Mouse (Mus musculus): ENCODE measurements at regions not wholly inside any gene's neighbourhood (a gene's known extent, or its start where the extent isn't known, plus 50 kb on each side); places are given as distances from the start of the nearest gene placed in this dataset.

GRCm38 (mm10) chr2:12001938-12002899, 224.5 kb downstream of the Ankrd16 start:
- H3K4me1 ChIP-seq, result peaks cover 22% of the 10 kb centered on the region
- no peak overlapping the region for H3K4me3 ChIP-seq (replicated peaks)
- WGBS, result 31% methylated on average over 24 of the region's 24 CpGs
- H3K9ac ChIP-seq, result no peak overlapping the region
- no peaks in the 10 kb centered on the region for H3K27me3 ChIP-seq
- H3K36me3 ChIP-seq, result no peaks in the 10 kb centered on the region
- no peak; the same call in 1 of the 2 replicates for ATAC-seq (replicated peaks; ENCODE audit: low FRiP score)
- no peak overlapping the region for H3K27ac ChIP-seq
- H3K4me2 ChIP-seq, result no peak overlapping the region
- H3K9me3 ChIP-seq (replicated peaks), result no peaks in the 10 kb centered on the region

- ATAC-seq (replicated peaks; ENCODE audit: low FRiP score), result peak; percentile 78
- WGBS, result 6% methylated on average over 4 of the region's 4 CpGs
- no peak overlapping the region for H3K4me3 ChIP-seq (replicated peaks)
Observed at GRCm38 (mm10) chr2:12004330-12004729, 226.7 kb downstream of the Ankrd16 start.

GRCm38 (mm10) chr2:12007201-12007600, 229.5 kb downstream of the Ankrd16 start:
- H3K9me3 ChIP-seq (replicated peaks), result no peaks in the 10 kb centered on the region
- H3K9ac ChIP-seq, result no peak overlapping the region
- no peaks in the 10 kb centered on the region for H3K27me3 ChIP-seq
- 95% methylated on average over 4 of the region's 4 CpGs for WGBS
- H3K4me3 ChIP-seq (replicated peaks), result no peak overlapping the region
- H3K36me3 ChIP-seq, result no peaks in the 10 kb centered on the region
- ATAC-seq (replicated peaks; ENCODE audit: low FRiP score), result no peak
- H3K4me1 ChIP-seq, result peaks cover 25% of the 10 kb centered on the region
- H3K27ac ChIP-seq, result no peak overlapping the region
- no peak overlapping the region for H3K4me2 ChIP-seq

More at GRCm38 (mm10) chr2:12004330-12004729, 226.7 kb downstream of the Ankrd16 start:
- Histone ChIP-seq H3K4me1 (peaks cover 22% of the 10 kb centered on the region), H3K9me3 (replicated peaks) (no peaks in the 10 kb centered on the region), H3K36me3 (no peaks in the 10 kb centered on the region), H3K27ac (peak overlapping the region; percentile 71), H3K27me3 (no peaks in the 10 kb centered on the region), H3K9ac (no peak overlapping the region), H3K4me2 (no peak overlapping the region)

- no peak overlapping the region for H3K9ac ChIP-seq
- no peaks in the 10 kb centered on the region for H3K27me3 ChIP-seq
- H3K4me3 ChIP-seq (replicated peaks), result no peak overlapping the region
- H3K27ac ChIP-seq, result no peak overlapping the region
- H3K9me3 ChIP-seq (replicated peaks), result no peaks in the 10 kb centered on the region
- peaks cover 5% of the 10 kb centered on the region; the same call in 1 of the 2 replicates for H3K4me1 ChIP-seq
- 64% methylated on average over 3 of the region's 3 CpGs for WGBS
- H3K4me2 ChIP-seq, result no peak overlapping the region
- H3K36me3 ChIP-seq, result no peaks in the 10 kb centered on the region
- ATAC-seq (replicated peaks; ENCODE audit: low FRiP score), result no peak
Observed at GRCm38 (mm10) chr2:12011441-12011840, 233.8 kb downstream of the Ankrd16 start.

GRCm38 (mm10) chr2:12019607-12020006, 241.9 kb downstream of the Ankrd16 start:
- peak overlapping the region; percentile 90 for H3K27ac ChIP-seq
- 5% methylated on average over 1 of the region's 1 CpGs for WGBS

GRCm38 (mm10) chr2:12023402-12024111, 245.9 kb downstream of the Ankrd16 start:
- Histone ChIP-seq H3K4me3 (replicated peaks) (no peak overlapping the region), H3K9me3 (replicated peaks) (no peaks in the 10 kb centered on the region), H3K27me3 (no peaks in the 10 kb centered on the region), H3K27ac (peak overlapping the region; percentile 94), H3K9ac (no peak overlapping the region), H3K4me1 (peaks cover 53% of the 10 kb centered on the region), H3K4me2 (peak overlapping the region; percentile 29), H3K36me3 (no peaks in the 10 kb centered on the region)
- 4% methylated on average over 10 of the region's 10 CpGs for WGBS
- ATAC-seq (replicated peaks; ENCODE audit: low FRiP score), result peak; percentile 88

More at GRCm38 (mm10) chr2:12019607-12020006, 241.9 kb downstream of the Ankrd16 start:
- Histone ChIP-seq H3K4me1 (peaks cover 49% of the 10 kb centered on the region), H3K36me3 (no peaks in the 10 kb centered on the region), H3K4me3 (replicated peaks) (no peak overlapping the region), H3K27me3 (no peaks in the 10 kb centered on the region), H3K9ac (no peak overlapping the region), H3K9me3 (replicated peaks) (no peaks in the 10 kb centered on the region), H3K4me2 (no peak overlapping the region)
- ATAC-seq (replicated peaks; ENCODE audit: low FRiP score), result peak; percentile 80

GRCm38 (mm10) chr2:12026220-12026619, 248.5 kb downstream of the Ankrd16 start:
- H3K36me3 ChIP-seq, result no peaks in the 10 kb centered on the region
- ATAC-seq (replicated peaks; ENCODE audit: low FRiP score), result no peak

GRCm38 (mm10) chr2:12033518-12034322, 256.0 kb downstream of the Ankrd16 start:
- no peaks in the 10 kb centered on the region for H3K9me3 ChIP-seq (replicated peaks)
- ATAC-seq (replicated peaks; ENCODE audit: low FRiP score), result peak; percentile 93

More at GRCm38 (mm10) chr2:12026220-12026619, 248.5 kb downstream of the Ankrd16 start:
- no peaks in the 10 kb centered on the region for H3K9me3 ChIP-seq (replicated peaks)
- 59% methylated on average over 1 of the region's 1 CpGs for WGBS
- no peaks in the 10 kb centered on the region for H3K27me3 ChIP-seq
- no peak overlapping the region for H3K27ac ChIP-seq
- no peak overlapping the region for H3K4me2 ChIP-seq
- H3K4me1 ChIP-seq, result peaks cover 29% of the 10 kb centered on the region
- no peak overlapping the region for H3K4me3 ChIP-seq (replicated peaks)
- H3K9ac ChIP-seq, result no peak overlapping the region

GRCm38 (mm10) chr2:12034323-12034585, 256.6 kb downstream of the Ankrd16 start:
- H3K27me3 ChIP-seq, result no peaks in the 10 kb centered on the region
- no peak overlapping the region for H3K9ac ChIP-seq
- no peaks in the 10 kb centered on the region for H3K36me3 ChIP-seq
- no peak for ATAC-seq (replicated peaks; ENCODE audit: low FRiP score)
- WGBS, result 83% methylated on average over 8 of the region's 8 CpGs
- H3K27ac ChIP-seq, result peak overlapping the region; percentile 84
- no peak overlapping the region for H3K4me3 ChIP-seq (replicated peaks)
- H3K9me3 ChIP-seq (replicated peaks), result no peaks in the 10 kb centered on the region
- peaks cover 6% of the 10 kb centered on the region; the same call in 1 of the 2 replicates for H3K4me1 ChIP-seq
- H3K4me2 ChIP-seq, result no peak overlapping the region

More at GRCm38 (mm10) chr2:12033518-12034322, 256.0 kb downstream of the Ankrd16 start:
- Histone ChIP-seq H3K4me1 (peaks cover 6% of the 10 kb centered on the region; the same call in 1 of the 2 replicates), H3K4me3 (replicated peaks) (no peak overlapping the region), H3K4me2 (0 out of 2 replicates have a peak overlapping the region, but pooled peaks have one; percentile 1), H3K36me3 (no peaks in the 10 kb centered on the region), H3K27me3 (no peaks in the 10 kb centered on the region), H3K9ac (no peak overlapping the region), H3K27ac (peak overlapping the region; percentile 84)
- 52% methylated on average over 11 of the region's 11 CpGs for WGBS

GRCm38 (mm10) chr2:12049386-12049785, 252.3 kb downstream of the Itga8 start:
- Histone ChIP-seq H3K4me2 (no peak overlapping the region), H3K9ac (no peak overlapping the region), H3K36me3 (no peaks in the 10 kb centered on the region), H3K27me3 (no peaks in the 10 kb centered on the region), H3K4me1 (peaks cover 12% of the 10 kb centered on the region), H3K27ac (no peak overlapping the region), H3K4me3 (replicated peaks) (no peak overlapping the region), H3K9me3 (replicated peaks) (0 out of 2 replicates have a peak, but pooled peaks cover 3% of the 10 kb centered on the region)
- WGBS, result 78% methylated on average over 7 of the region's 7 CpGs
- no peak for ATAC-seq (replicated peaks; ENCODE audit: low FRiP score)

GRCm38 (mm10) chr2:12049972-12050371, 251.8 kb downstream of the Itga8 start:
- Histone ChIP-seq H3K4me3 (replicated peaks) (no peak overlapping the region), H3K9ac (no peak overlapping the region), H3K36me3 (no peaks in the 10 kb centered on the region), H3K4me2 (no peak overlapping the region), H3K9me3 (replicated peaks) (0 out of 2 replicates have a peak, but pooled peaks cover 3% of the 10 kb centered on the region), H3K4me1 (peaks cover 12% of the 10 kb centered on the region), H3K27me3 (no peaks in the 10 kb centered on the region), H3K27ac (no peak overlapping the region)
- no peak for ATAC-seq (replicated peaks; ENCODE audit: low FRiP score)
